Mouse (Mus musculus) spleen, postnatal 0 days (tissue): Measurements from ENCODE around the gene Ccdc71l. TPM values are rescaled to one million over a fixed set of nuclear protein-coding genes. Genes with fewer than 3 reads are reported as not detected.

Experiments
- polyA plus RNA-seq: library from polyadenylated mRNA; unstranded; fragments of >200 nt; fragmentation: Nextera tagmentation; extraction: Ambion mirVana; gene quantifications from 2 replicates; pipeline ENCODE4 v1.2.1, GENCODE M21; 2015

The Ccdc71l gene
- 7.0 and 7.2 TPM in 2 replicates for polyA plus RNA-seq

DNA sequence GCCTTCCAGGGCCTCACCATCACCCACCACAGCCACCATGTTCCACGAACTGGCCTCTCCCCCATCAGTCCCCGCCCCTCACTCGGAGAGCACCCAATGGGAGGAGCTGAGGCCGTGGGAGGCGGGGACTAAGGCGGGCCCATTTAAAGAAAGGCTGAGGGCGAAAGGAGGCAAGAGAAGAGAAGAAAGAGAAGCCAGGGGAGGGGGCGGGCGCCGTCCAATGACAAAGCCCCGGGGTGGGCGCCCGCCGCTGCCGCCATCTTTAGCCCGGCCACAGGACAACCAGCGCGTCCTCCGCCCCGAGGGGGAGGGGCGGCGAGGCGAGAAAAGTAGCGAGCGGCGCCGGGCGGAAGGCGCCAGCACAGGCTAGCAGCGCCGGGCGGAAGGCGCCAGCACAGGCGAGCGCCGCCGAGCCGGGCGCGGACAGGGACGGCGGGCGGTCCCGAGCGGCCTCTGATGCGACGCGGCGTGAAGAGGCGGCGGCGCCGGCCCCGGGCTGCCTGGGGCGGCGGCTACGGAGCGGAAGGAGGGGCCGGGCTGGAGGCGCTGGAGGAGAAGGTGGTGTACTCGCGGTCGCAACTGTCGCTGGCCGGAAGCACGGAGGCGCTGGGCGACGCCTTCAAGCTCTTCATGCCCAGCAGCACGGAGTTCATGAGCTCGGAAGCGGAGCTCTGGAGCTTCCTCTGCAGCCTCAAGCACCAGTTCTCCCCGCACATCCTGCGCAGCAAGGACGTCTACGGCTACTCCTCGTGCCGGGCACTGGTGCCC, at the start of gene Ccdc71l:
Ccdc71l (plus strand) TSS at position 177 of the 768 bp plus-strand sequence.

Other genes starting within 250 kb of the Ccdc71l start
- 6.2 and 8.7 TPM in 2 replicates for gene Pik3cg, start 170.0 kb upstream of the Ccdc71l start, polyA plus RNA-seq